Mouse (Mus musculus): ENCODE results near the gene Zfp324.

Gene Zfp324

GRCm38 (mm10) chr7:13010005-13010908 lies 44.6 kb downstream of the Zfp324 start, which contains the start of gene Zbtb45:
Gene Zbtb45, minus strand, starts transcription at chr7:13010034.
- no peak for DNase-seq

GRCm38 (mm10) chr7:13013671-13014070 lies 48.0 kb downstream of the Zfp324 start:
- DNase-seq: no peak

DNA sequence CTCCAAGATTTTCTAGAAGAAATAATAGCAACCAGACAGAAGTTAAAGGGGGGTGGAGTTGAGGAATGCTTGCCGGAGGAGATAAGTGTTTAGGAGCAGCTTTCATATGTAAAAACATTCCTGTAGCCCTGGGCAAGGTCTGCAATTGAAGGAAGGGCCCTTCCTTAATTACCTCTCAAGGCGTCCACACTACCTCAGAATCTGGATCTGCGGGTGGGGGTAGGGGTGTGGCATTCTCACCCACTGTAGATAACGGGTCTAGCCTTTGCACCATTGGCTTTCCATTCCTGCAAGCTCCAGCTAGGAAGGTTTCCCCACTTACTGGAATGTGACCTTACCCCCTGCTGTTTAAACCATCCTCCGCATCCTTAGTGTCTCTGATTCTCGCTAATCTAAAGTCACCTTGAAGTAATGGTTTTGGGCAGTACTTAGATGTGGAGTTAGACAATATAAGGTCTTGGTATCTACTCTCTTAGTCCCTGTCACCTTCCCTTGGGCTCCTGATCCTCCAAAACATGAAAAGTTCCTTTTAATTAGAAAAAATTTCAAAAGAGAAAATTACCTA lies 48.7 kb downstream of the Zfp324 start:
- no peak for DNase-seq

DNA sequence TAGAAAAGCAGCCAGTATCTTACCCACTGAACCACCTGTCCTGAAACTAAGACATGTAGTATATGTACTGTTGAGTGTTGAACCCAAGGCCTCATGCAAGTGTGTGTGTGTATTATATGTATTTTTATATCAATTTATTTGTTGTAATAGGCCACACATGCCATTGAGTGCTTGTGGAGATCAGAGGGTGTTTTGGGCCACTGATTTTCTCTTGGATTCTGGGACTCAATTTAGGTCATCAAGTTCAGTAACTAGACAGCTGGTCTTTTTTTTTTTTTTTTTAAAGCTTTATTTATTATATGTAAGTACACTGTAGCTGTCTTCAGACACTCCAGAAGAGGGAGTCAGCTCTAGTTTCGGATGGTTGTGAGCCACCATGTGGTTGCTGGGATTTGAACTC lies 49.6 kb downstream of the Zfp324 start:
- no peak for DNase-seq

DNA sequence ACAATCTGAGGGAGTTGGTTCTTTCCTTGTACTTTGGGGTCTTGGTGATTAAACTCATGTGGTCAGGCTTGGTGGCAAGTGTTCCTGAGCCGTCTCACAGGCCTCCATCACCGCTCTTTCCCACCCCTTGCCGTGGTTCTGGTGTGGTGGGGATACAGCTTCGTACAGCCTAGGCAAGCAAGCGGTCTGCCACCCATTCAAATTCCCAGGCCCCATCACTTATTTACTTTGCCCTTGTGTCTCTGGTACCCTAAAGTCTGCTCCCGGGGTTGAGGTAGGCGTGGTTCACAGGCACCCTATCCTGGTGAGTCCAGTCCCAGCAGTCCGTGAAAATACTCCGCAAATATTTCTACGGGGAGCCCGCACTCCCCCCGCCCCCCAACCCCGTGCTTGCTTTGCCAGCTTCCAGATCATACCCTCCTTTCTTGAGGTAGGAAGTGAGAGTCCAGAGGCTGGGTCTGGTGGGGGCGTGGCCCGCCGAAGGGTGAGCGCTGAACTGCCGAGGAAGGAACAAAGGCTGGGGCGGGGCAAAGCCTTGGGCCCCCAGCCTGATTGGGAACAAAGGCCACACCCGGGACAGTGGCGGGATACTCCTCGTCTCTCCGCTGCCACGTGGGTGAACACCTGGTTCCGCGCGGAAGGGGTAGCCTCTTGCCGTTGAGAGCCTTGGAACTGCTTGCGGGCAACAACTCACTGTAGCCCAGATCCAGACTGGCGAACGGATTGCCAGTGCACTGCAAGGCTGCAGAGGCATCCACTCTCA lies 57.3 kb downstream of the Zfp324 start:
- DNase-seq: peak; percentile 51

Measured in right cerebral cortex, postnatal 14 days (tissue).